In the genomic region with DNA sequence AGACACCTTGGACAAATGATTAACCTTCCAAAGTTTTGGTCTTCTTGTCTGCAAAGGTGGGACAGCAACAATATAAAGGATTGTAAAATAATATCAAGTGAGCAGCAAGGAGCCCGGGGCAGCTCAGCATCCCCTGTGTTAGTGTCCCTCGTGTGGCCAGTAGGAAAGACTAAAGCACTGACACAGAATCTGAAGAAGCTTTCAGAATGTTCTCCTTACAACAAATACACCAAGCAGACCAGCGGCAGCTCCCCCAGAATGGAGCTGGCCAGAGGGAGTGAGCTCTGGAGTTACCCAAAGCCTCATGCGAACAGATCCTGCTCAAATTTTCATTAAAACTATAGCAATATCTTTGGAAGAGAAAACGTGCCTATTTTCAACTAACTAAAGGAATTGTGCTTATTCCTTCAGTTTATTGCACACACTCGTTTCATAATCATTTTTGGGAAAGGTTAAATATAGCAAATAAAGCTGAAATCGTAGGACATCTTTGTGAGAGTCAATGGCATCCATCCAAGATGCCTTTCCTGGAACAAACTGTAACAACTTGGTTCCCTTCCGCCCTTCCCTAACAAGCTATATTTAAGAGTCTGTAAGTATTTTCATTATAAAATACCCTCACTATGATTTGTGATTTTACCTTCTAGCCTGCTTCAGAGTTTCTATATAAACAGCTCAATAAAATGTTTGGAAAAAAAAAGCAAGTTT, we compare ENCODE assay signal across 13 mouse cellular contexts.
A peak's percentile ranks its signal among the peaks of the same experiment; 100 is the strongest.
DNase-seq lines count a peak whose midpoint lies in the region; ATAC-seq and TF ChIP-seq lines count a peak whose summit lies in the region.
"Had no signal": no experiment of that assay in that cellular context is flagged by ENCODE, and none has a peak within 500 bp of the region (broad histone marks: within the 10 kb centered on the region; RNA-seq: fewer than 3 reads in every experiment).

No protein-coding gene starts in this region.

- peak; percentile 42 for TF ChIP-seq CTCF in heart, adult 2 months (IDR thresholded peaks at IDR 0.05)
- TF ChIP-seq CTCF in liver, postnatal 0 days (IDR thresholded peaks at IDR 0.05; ENCODE audit: low read depth) = no peak

- no peak for TF ChIP-seq EP300 in heart, adult 2 months (IDR thresholded peaks at IDR 0.05; ENCODE audit: insufficient read depth, low read depth, low read length)
- TF ChIP-seq EP300 in liver, postnatal 0 days (IDR thresholded peaks at IDR 0.05; ENCODE audit: low read depth) = peak; percentile 53

- no peak for ATAC-seq in heart, embryonic 12.5 days (ENCODE audit: insufficient number of reproducible peaks, low FRiP score)
- ATAC-seq in liver, postnatal 0 days = no peak
- ATAC-seq: CD4-positive, CD25-positive, alpha-beta regulatory T cell, adult 4 months; forebrain, postnatal 0 days had no signal

- H3K9me3 ChIP-seq in heart, embryonic 12.5 days (replicated peaks) = no peaks in the 10 kb centered on the region
- no peaks in the 10 kb centered on the region for H3K9me3 ChIP-seq in liver, postnatal 0 days (ENCODE audit: low read length)

- no peak overlapping the region for H3K4me2 ChIP-seq in heart, embryonic 12.5 days
- no peak overlapping the region for H3K4me2 ChIP-seq in liver, postnatal 0 days (ENCODE audit: low read depth, low read length)

- peaks cover 17% of the 10 kb centered on the region for H3K36me3 ChIP-seq in heart, adult 2 months (ENCODE audit: control insufficient read depth, insufficient read depth, low read length)
- H3K36me3 ChIP-seq in heart, embryonic 12.5 days = no peaks in the 10 kb centered on the region
- H3K36me3 ChIP-seq in liver, postnatal 0 days (replicated peaks; ENCODE audit: insufficient read depth, low read length) = no peaks in the 10 kb centered on the region

- peak overlapping the region; percentile 87 for H3K27ac ChIP-seq in heart, adult 2 months
- H3K27ac ChIP-seq in heart, embryonic 12.5 days (ENCODE audit: poor library complexity, severe bottlenecking) = no peak overlapping the region
- H3K27ac ChIP-seq in liver, postnatal 0 days (ENCODE audit: low read depth) = no peak overlapping the region

- no peaks in the 10 kb centered on the region for H3K79me2 ChIP-seq in heart, adult 2 months (replicated peaks; ENCODE audit: control insufficient read depth, insufficient read depth, low read length)

- peak overlapping the region; percentile 16; the same call in 1 of the 2 replicates for H3K9ac ChIP-seq in heart, adult 2 months (ENCODE audit: low read depth, low read length)
- H3K9ac ChIP-seq in heart, embryonic 12.5 days = no peak overlapping the region
- H3K9ac ChIP-seq in liver, postnatal 0 days (replicated peaks) = no peak overlapping the region
- H3K9ac ChIP-seq: forebrain, postnatal 0 days had no signal

- peaks cover 7% of the 10 kb centered on the region for H3K4me1 ChIP-seq in heart, adult 2 months (ENCODE audit: control insufficient read depth, insufficient read depth, low read length)
- H3K4me1 ChIP-seq in heart, embryonic 12.5 days (replicated peaks) = peaks cover 10% of the 10 kb centered on the region
- H3K4me1 ChIP-seq in liver, postnatal 0 days (ENCODE audit: insufficient read depth) = no peaks in the 10 kb centered on the region

- TF ChIP-seq POLR2A in heart, adult 2 months (IDR thresholded peaks at IDR 0.05; ENCODE audit: insufficient read depth, low read depth, low read length) = no peak

- intact Hi-C loops in heart, adult 2 months (cut with DNase I) = loop anchor here (1.0 kb wide), 1 partner anchor 8 kb away; no protein-coding TSS in a partner anchor

- no peak overlapping the region; the same call in 1 of the 2 replicates for H3K4me3 ChIP-seq in heart, adult 2 months
- H3K4me3 ChIP-seq in heart, embryonic 12.5 days = no peak overlapping the region
- H3K4me3 ChIP-seq in liver, postnatal 0 days (ENCODE audit: low read depth, low read length) = no peak overlapping the region

- peak in 1 of 2 experiments; percentile 15 for DNase-seq in heart, adult 2 months
- DNase-seq in liver, postnatal 0 days = no peak
- no peak for DNase-seq in liver
- peak; percentile 18 to 72 for DNase-seq in kidney, postnatal 36 days
- peak; percentile 72 for DNase-seq in telencephalon, adult 2 months (ENCODE audit: low read depth, low spot score)
- DNase-seq in B cell, adult 2 months = no peak
- DNase-seq in neural tube, embryonic 10.5 days (ENCODE audit: extremely low spot score, low spot score) = no peak
- DNase-seq: embryo, embryonic 11 days; forebrain, postnatal 0 days; right cerebral cortex, postnatal 14 days; thymus, postnatal 25 days had no signal

- H3K27me3 ChIP-seq in heart, adult 2 months (ENCODE audit: control insufficient read depth, insufficient read depth, low read length) = no peaks in the 10 kb centered on the region
- no peaks in the 10 kb centered on the region for H3K27me3 ChIP-seq in heart, embryonic 12.5 days (replicated peaks)
- H3K27me3 ChIP-seq in liver, postnatal 0 days (ENCODE audit: insufficient read depth, low read length) = no peaks in the 10 kb centered on the region

- WGBS in heart, adult 2 months = 23% methylated on average over 8 of the region's 8 CpGs
- 71% methylated on average over 8 of the region's 8 CpGs for WGBS in heart, embryonic 12.5 days
- WGBS in liver, postnatal 0 days (ENCODE audit: insufficient replicate concordance) = 61% methylated on average over 8 of the region's 8 CpGs

Comparison
In these comparisons a context has a peak if more than half of its experiments do, and no peak if none do; other contexts are left out.
1. DNase-seq: peak in kidney, postnatal 36 days (2 of 2) and telencephalon, adult 2 months (single experiment); none in liver, postnatal 0 days (single experiment), liver (single experiment), B cell, adult 2 months (0 of 2) and neural tube, embryonic 10.5 days (single experiment).